Mouse (Mus musculus) limb, embryonic 13.5 days (tissue): Measurements from ENCODE around the gene Tmem229b. TPM values are rescaled to one million over a fixed set of nuclear protein-coding genes. Genes with fewer than 3 reads are reported as not detected.
"Not testable (repeated sequence)": the region's sequence is repeated elsewhere in the genome, so short reads cannot be mapped to it uniquely, and the experiment has no call there.

Experiments used
- ATAC-seq: fragments of 200-750 bp; cut with Nextera tagmentation; 2 replicates; pipeline ENCODE4 v1.8.0; 2017; ENCODE audit warnings: low read depth, moderate number of reproducible peaks, moderate TSS enrichment; ENCODE audit not compliant: low FRiP score
- H3K27ac ChIP-seq: fragments of 300-500 bp; sonication (generic); 2 replicates; pipeline ENCODE4 v1.5.1; 2015; ENCODE audit warnings: inconsistent platforms, mild to moderate bottlenecking, moderate library complexity
- H3K27me3 ChIP-seq: fragments of 300-500 bp; sonication (generic); 2 replicates; pipeline ENCODE4 v1.6.1; 2015; ENCODE audit warnings: mild to moderate bottlenecking, inconsistent platforms
- H3K36me3 ChIP-seq: fragments of 300-500 bp; sonication (generic); 2 replicates; pipeline ENCODE4 v1.6.1; 2015; ENCODE audit warnings: inconsistent platforms, mild to moderate bottlenecking, moderate library complexity
- H3K4me1 ChIP-seq: fragments of 300-500 bp; sonication (generic); 2 replicates; pipeline ENCODE4 v1.6.1; 2015; ENCODE audit warnings: inconsistent platforms
- H3K4me2 ChIP-seq: fragments of 300-500 bp; sonication (generic); replicated peaks from 2 replicates; pipeline ENCODE4 v1.6.1; 2015; ENCODE audit warnings: inconsistent platforms, mild to moderate bottlenecking, moderate library complexity
- H3K4me3 ChIP-seq: fragments of 300-500 bp; sonication (generic); 2 replicates; pipeline ENCODE4 v1.5.1; 2015; ENCODE audit warnings: moderate library complexity, mild to moderate bottlenecking, inconsistent platforms
- H3K9ac ChIP-seq: fragments of 300-500 bp; sonication (generic); 2 replicates; pipeline ENCODE4 v1.6.1; 2015; ENCODE audit warnings: mild to moderate bottlenecking, inconsistent platforms
- H3K9me3 ChIP-seq: fragments of 300-500 bp; sonication (generic); 2 replicates; pipeline ENCODE4 v1.6.1; 2016; ENCODE audit warnings: inconsistent platforms
- WGBS: fragments of 180-500 bp; shearing (Covaris S2); methylation state at CpG from one replicate; pipeline ENCODE4 v1.1.7; 2015; 5-methylcytosine and 5-hydroxymethylcytosine counted together
- polyA plus RNA-seq: library from polyadenylated mRNA; unstranded; fragments of >200 nt; fragmentation: Nextera tagmentation; extraction: Ambion mirVana; gene quantifications from 2 replicates; pipeline ENCODE4 v1.2.1, GENCODE M21; 2015

Gene Tmem229b
- polyA plus RNA-seq, 1 experiment from 2014 or later = 5.3 TPM

DNA sequence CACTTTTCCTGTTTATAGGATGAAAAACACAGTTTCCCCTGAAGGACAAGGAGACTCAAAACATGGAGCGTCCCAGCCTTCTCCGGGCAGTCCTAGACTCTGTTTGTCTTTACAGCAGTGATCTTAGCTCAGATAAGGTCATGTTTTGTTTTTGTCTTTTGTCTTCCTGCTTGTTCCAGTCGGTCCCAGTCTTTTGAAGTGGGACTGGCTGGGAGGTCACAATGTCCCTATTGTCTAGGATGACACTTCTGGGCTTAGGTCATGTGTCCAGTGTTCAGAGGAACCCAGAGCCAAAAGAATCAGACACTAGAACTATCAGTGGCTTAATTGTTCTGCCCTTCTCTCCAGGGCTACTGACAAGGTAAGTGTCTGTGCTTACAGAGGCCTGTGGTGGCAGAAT is 27.9 kb upstream of the Tmem229b start:
- ATAC-seq = no peak
- Histone ChIP-seq H3K9ac (no peak overlapping the region), H3K9me3 (no peaks in the 10 kb centered on the region), H3K27ac (no peak overlapping the region), H3K4me2 (no peak overlapping the region), H3K4me3 (no peak overlapping the region), H3K27me3 (no peaks in the 10 kb centered on the region), H3K4me1 (no peaks in the 10 kb centered on the region), H3K36me3 (no peaks in the 10 kb centered on the region)
- 63% methylated on average over 3 of the region's 3 CpGs for WGBS

DNA sequence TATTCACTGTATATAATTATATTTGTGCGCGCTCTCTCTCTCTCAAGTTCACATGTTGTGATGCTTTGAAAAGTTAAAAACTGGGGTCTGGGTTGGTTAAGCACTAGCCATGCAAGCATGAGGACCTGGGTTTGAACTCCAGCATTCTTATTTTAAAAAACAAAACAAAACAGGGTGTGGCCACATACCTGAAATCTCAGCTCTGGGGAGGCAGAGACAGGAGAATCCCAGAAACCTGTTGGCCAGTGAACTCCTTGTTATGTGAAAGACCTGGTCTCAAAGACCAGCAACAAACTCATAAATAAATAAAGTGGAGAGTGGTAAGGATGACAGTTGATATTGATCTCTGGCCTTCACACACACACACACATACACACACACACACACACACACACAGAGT is 26.9 kb upstream of the Tmem229b start:
- 98% methylated on average over 2 of the region's 2 CpGs for WGBS
- Histone ChIP-seq H3K4me2 (no peak overlapping the region), H3K9ac (no peak overlapping the region), H3K27ac (no peak overlapping the region), H3K9me3 (no peaks in the 10 kb centered on the region), H3K36me3 (no peaks in the 10 kb centered on the region), H3K4me3 (no peak overlapping the region), H3K27me3 (0 out of 2 replicates have a peak, but pooled peaks cover 2% of the 10 kb centered on the region), H3K4me1 (0 out of 2 replicates have a peak, but pooled peaks cover 6% of the 10 kb centered on the region)
- ATAC-seq = no peak

DNA sequence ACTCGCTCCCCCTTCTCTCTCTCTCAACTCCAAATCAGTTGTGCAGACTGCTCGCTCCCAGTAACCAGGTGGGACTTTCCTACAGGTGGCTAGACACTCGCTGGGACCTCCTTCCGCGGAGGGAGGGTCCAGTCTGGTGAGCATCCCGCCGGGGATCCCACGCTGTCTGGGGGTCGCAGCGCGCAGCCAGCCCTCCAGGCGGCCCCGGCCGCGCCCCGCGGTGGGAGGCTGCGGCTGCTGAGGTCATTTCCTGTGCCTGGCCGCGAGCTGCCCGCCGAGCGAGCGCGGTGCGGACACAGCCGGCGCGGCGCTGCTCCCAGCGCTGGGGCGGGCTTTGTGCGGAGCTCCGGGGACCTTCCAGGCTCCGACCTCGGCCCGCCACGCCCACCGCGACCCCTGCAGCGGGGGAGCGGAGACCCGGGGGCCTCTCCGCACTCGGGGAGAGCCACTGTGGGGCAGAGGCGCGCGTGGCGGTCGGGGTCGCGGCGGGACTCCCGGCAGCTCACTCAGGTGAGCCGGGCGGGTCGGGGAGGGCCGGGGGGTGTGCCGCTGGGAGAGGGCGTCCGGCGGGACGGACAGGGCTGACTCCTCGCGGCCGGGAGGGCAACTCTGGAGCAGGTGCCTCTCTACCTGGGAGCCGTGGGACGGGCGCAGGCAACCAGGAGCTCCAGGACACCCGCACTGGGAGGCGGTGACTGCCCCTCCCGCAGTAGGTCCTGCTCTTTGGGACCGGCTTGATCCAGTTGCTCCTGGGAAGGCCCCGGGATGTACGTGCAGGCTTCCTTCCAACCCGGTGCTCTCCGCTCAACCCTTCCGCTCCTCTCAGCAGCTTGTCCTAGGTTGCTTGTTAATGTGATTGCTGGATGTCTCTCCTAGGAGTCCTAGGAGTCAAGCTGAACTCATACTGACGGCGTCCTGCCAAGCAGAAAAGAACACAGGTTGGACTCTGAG is 21.8 kb upstream of the Tmem229b start, which contains the start of gene Plekhh1:
Plekhh1 (plus strand) TSS at position 253 of the 951 bp plus-strand sequence.
- WGBS = under 1% methylated on average over 62 of the region's 80 CpGs
- H3K27ac ChIP-seq = no peak within 1 kb of the TSS

DNA sequence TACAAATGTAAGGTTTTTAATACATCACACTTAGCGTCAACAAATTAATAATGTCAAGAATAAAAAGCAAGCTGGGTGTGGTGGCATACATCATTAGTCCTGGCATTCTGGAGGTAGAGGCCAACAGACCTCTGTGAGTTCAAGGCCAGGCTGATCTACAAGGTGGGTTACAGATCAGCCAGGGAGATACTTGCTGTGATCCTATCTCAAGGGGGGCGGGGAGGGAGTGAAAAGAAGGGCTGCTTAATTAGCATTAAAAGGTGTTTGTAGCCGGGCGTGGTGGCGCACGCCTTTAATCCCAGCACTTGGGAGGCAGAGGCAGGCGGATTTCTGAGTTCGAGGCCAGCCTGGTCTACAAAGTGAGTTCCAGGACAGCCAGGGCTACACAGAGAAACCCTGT is 20.1 kb upstream of the Tmem229b start:
- H3K4me2 ChIP-seq, H3K36me3 ChIP-seq, H3K27me3 ChIP-seq, H3K27ac ChIP-seq, ATAC-seq, H3K9me3 ChIP-seq, H3K9ac ChIP-seq, H3K4me3 ChIP-seq: not testable (repeated sequence)
- 95% methylated on average over 8 of the region's 8 CpGs for WGBS
- peaks cover 16% of the 10 kb centered on the region; the same call in 1 of the 2 replicates for H3K4me1 ChIP-seq

More for the DNA sequence above, 21.8 kb upstream of the Tmem229b start, which contains the start of gene Plekhh1:
- Histone ChIP-seq H3K4me2 (peak within 1 kb of the TSS; percentile 95), H3K4me1 (peaks cover 13% of the 10 kb centered on the region; the same call in 1 of the 2 replicates), H3K4me3 (peak within 1 kb of the TSS; percentile 81), H3K9ac (peak within 1 kb of the TSS; percentile 80), H3K27me3 (0 out of 2 replicates have a peak, but pooled peaks cover 2% of the 10 kb centered on the region), H3K9me3 (no peaks in the 10 kb centered on the region), H3K36me3 (no peaks in the 10 kb centered on the region)
- ATAC-seq = peak; percentile 90

DNA sequence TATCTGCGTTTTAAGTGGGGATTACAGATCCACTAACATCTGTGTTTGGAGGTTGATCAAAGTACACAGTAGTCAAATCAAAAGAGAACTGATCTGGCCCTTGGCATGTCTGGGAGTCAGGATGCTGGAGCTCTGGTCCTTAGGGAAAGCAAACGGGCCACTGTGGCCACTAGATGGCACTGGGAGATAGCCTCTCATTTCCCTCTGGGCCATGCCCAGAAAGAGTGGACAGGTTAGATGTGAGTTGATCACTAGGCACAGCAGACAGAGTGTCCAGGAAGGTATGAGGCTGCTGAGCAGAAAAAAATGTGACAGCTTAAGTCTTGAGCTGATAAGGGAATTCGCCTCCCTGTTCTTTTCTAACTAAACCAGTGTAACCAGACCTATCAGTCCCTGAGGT is 15.5 kb upstream of the Tmem229b start:
- ATAC-seq = no peak
- WGBS = 16% methylated on average over 3 of the region's 3 CpGs
- H3K9ac ChIP-seq = no peak overlapping the region
- H3K27me3 ChIP-seq = no peaks in the 10 kb centered on the region
- H3K9me3 ChIP-seq = no peaks in the 10 kb centered on the region
- H3K27ac ChIP-seq = no peak overlapping the region
- no peaks in the 10 kb centered on the region for H3K36me3 ChIP-seq
- H3K4me2 ChIP-seq = no peak overlapping the region
- peaks cover 10% of the 10 kb centered on the region; the same call in 1 of the 2 replicates for H3K4me1 ChIP-seq
- H3K4me3 ChIP-seq = no peak overlapping the region

DNA sequence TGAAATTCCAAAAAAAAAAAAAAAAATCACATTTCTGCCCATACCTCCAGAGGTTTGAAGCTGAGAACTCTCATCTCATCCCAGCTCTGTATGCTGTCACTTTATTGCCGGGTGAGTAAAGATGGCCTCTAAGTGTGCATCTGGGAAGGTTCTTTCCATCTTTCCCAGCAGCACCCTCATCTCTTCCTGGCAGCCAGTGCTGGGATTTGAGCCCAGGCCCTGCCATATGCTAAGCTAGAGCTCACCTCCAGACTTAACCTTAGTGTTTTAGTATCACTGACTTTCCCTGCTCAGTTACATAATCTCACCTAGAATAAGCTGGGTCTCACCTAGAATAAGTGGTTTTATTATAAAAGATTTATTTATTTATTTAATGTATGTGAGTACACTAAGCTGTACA is 14.5 kb upstream of the Tmem229b start:
- no peaks in the 10 kb centered on the region for H3K36me3 ChIP-seq

DNA sequence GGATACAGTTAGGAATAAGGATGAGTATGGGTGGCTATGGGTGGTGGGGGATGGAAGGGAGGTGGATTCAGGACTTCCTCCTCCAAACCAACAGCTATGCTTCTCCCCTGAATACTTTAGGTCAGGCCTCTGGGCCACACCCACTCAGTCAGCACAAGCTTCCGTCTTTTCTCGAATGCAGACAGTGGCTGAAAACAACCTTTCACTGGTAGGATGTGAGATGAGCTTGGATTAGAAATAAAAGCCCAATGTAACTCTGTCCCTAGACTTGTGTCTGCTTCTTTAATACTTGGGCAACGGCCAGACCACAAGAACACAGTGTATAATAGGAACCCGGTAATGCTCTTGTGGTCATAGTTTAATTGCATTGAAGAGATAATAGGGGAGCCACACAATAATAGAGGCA is 10.6 kb upstream of the Tmem229b start:
- 70% methylated on average over 4 of the region's 4 CpGs for whole genome bisulfite sequencing
- no peaks in the 10 kb centered on the region for H3K27me3 ChIP-seq
- no peak overlapping the region for H3K27ac ChIP-seq
- no peak for ATAC-seq
- no peaks in the 10 kb centered on the region for H3K36me3 ChIP-seq
- no peak overlapping the region for H3K9ac ChIP-seq
- no peak overlapping the region for H3K4me2 ChIP-seq
- H3K4me3 ChIP-seq = no peak overlapping the region
- no peaks in the 10 kb centered on the region for H3K4me1 ChIP-seq
- H3K9me3 ChIP-seq = no peaks in the 10 kb centered on the region

More for the DNA sequence above, 14.5 kb upstream of the Tmem229b start:
- ATAC-seq = no peak
- H3K9ac ChIP-seq = no peak overlapping the region
- peaks cover 10% of the 10 kb centered on the region; the same call in 1 of the 2 replicates for H3K4me1 ChIP-seq
- no peak overlapping the region for H3K4me2 ChIP-seq
- H3K27ac ChIP-seq = no peak overlapping the region
- H3K4me3 ChIP-seq = no peak overlapping the region
- H3K27me3 ChIP-seq = no peaks in the 10 kb centered on the region
- 81% methylated on average over 1 of the region's 1 CpGs for WGBS
- H3K9me3 ChIP-seq = no peaks in the 10 kb centered on the region

DNA sequence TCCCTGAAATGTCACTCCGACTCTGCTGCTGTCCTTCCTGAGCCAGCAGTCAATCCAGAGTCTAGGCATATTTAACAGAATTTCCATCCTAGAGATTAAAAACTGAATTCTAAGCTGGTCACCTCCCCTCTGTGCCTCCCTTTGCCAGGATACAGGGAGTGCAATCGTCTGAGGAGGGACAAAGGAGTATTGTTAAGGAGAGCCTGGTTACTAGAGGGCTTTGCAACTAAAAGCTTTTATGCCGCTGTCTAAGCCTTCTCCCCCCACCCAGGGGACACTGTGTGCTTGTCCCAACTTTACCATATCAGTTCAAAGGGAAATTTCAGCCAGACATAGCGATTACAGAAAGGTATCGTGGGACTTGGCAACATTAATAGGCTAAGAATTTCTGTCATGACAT is 8.7 kb upstream of the Tmem229b start:
- Histone ChIP-seq H3K9ac (no peak overlapping the region), H3K4me2 (no peak overlapping the region), H3K27me3 (no peaks in the 10 kb centered on the region), H3K27ac (no peak overlapping the region), H3K4me1 (no peaks in the 10 kb centered on the region), H3K4me3 (no peak overlapping the region), H3K36me3 (no peaks in the 10 kb centered on the region), H3K9me3 (no peaks in the 10 kb centered on the region)
- WGBS = 45% methylated on average over 5 of the region's 5 CpGs
- no peak for ATAC-seq

DNA sequence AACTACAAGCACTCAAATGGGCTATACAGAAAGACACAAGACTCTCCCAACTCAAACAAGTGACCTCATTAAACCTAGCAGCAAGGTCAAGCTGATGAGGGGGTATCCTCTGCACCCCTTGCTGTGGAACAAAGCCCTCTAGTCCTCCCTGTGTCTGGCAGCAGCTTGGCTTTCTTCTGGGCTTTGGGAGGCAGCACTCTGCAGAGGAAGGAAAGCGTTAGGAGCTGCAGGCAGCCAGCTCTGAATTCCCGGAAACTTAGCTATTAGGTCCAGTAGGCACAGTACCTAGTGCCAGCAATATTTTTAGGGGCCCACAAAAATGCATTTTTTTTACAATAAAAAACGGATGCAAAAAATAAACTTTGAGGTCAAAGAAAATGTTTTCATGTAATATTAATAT is 3.1 kb upstream of the Tmem229b start:
- Histone ChIP-seq H3K27me3 (peaks cover 28% of the 10 kb centered on the region), H3K27ac (no peak overlapping the region), H3K36me3 (no peaks in the 10 kb centered on the region), H3K4me1 (peaks cover 8% of the 10 kb centered on the region), H3K4me3 (no peak overlapping the region), H3K9ac (no peak overlapping the region), H3K9me3 (no peaks in the 10 kb centered on the region), H3K4me2 (no peak overlapping the region)
- WGBS = 32% methylated on average over 3 of the region's 3 CpGs
- ATAC-seq = no peak

DNA sequence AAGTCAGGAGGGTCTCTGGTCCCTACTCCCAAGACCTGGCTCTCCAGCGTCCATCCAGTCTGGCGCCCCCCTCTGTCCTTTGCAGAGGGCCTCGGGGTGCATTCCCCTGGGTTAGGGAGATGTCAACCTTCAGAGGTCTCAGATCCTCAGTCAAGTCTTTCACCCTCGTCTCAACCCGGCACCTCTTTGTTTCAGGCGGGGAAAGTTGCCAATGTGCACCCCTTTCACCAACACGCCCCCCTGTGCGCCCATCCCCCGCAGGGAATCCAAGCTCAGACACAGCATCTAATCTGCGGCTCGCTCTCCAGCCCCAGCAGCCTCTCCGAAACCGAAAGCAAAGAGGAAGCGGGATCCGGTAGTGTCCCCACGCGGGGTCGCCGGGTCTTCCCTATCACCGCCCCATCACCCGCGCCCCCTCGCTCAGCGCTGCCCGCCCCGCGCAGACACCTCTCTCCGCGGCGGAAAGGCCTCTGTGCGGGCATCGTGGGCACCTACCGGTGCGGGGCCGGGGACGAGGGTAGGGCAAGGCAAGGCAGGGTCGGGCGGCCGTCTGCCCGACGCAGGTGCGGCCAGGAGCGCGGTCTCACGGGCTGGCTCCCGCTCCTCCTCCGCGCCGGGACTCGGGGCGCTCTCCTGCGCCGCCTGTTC is 825 bp downstream of the Tmem229b start:
- Histone ChIP-seq H3K4me3 (peak overlapping the region; percentile 96), H3K27me3 (peaks cover 44% of the 10 kb centered on the region), H3K4me2 (peak overlapping the region; percentile 89), H3K36me3 (no peaks in the 10 kb centered on the region), H3K4me1 (peaks cover 8% of the 10 kb centered on the region), H3K9me3 (no peaks in the 10 kb centered on the region), H3K27ac (no peak overlapping the region), H3K9ac (peak overlapping the region; percentile 76)
- ATAC-seq = peak; percentile 55; the same call in 1 of the 2 replicates
- WGBS = under 1% methylated on average over 48 of the region's 53 CpGs

DNA sequence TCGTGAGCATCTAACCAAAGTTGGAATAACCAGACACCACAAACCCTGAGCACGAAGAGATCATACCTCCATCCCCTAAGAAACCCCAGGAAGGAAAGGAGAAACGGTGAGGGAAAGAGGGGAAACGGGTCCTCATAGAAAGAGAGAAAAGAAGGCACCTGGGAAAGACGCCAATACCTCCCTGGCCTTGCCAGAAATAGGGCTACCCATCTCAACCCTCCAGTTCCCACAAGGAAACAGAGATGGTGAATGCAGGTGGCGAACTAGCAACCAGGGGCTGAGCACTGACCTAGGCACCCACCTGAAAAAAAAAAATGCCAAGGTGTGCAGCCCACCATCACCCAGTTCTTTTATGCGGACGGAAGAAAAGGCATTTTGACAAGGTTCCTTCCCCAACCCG is 1.4 kb downstream of the Tmem229b start:
- no peak for ATAC-seq
- Histone ChIP-seq H3K27ac (no peak overlapping the region), H3K4me1 (peaks cover 8% of the 10 kb centered on the region), H3K4me3 (peak overlapping the region; percentile 96), H3K9ac (peak overlapping the region; percentile 76; the same call in 1 of the 2 replicates), H3K27me3 (peaks cover 44% of the 10 kb centered on the region), H3K36me3 (no peaks in the 10 kb centered on the region), H3K4me2 (peak overlapping the region; percentile 89), H3K9me3 (no peaks in the 10 kb centered on the region)
- WGBS = 39% methylated on average over 9 of the region's 9 CpGs

DNA sequence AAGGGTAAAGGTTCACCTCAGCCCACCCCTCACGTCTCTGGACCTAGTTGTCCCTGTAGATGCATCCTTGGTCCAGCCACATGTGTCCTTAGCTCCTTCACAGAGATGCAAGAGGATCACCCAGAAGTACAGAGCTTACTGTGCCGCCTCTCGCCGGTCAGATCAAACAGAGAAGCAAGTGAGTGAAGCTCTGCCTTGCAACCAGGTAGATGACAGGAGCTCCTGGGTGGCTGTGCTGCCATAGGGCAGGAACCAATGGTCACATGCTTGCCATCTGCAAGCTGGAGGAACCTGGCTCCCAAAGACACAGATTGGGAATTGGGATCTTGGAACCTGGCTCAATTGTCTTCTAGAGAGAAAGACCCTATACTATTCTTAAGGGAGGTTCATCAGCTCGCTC is 2.0 kb downstream of the Tmem229b start:
- Histone ChIP-seq H3K4me2 (no peak overlapping the region), H3K27me3 (peaks cover 44% of the 10 kb centered on the region), H3K36me3 (no peaks in the 10 kb centered on the region), H3K9ac (no peak overlapping the region), H3K9me3 (no peaks in the 10 kb centered on the region), H3K27ac (no peak overlapping the region), H3K4me1 (peaks cover 8% of the 10 kb centered on the region), H3K4me3 (no peak overlapping the region)
- no peak for ATAC-seq
- WGBS = 93% methylated on average over 5 of the region's 5 CpGs
